Mouse (Mus musculus) forebrain, embryonic 15.5 days (tissue): ENCODE results near the gene Gale. TPM values are rescaled to one million over a fixed set of nuclear protein-coding genes. Genes with fewer than 3 reads are reported as not detected.
"Not testable (repeated sequence)": the region's sequence is repeated elsewhere in the genome, so short reads cannot be mapped to it uniquely, and the experiment has no call there.

Source experiments
- ATAC-seq: fragments of 200-750 bp; cut with Nextera tagmentation; replicated peaks from 2 replicates; pipeline ENCODE4 v1.8.0; 2017; ENCODE audit warnings: mild to moderate bottlenecking, moderate TSS enrichment, moderate library complexity
- H3K27ac ChIP-seq: fragments of 300-500 bp; sonication (generic); replicated peaks from 2 replicates; pipeline ENCODE4 v1.5.1; 2015; ENCODE audit warnings: mild to moderate bottlenecking, inconsistent platforms
- H3K27me3 ChIP-seq: fragments of 300-500 bp; sonication (generic); 2 replicates; pipeline ENCODE4 v1.6.1; 2015; ENCODE audit warnings: inconsistent platforms
- H3K36me3 ChIP-seq: fragments of 300-500 bp; sonication (generic); 2 replicates; pipeline ENCODE4 v1.6.1; 2015; ENCODE audit warnings: mild to moderate bottlenecking, inconsistent platforms
- H3K4me1 ChIP-seq: fragments of 300-500 bp; sonication (generic); 2 replicates; pipeline ENCODE4 v1.6.1; 2015; ENCODE audit warnings: inconsistent platforms
- H3K4me2 ChIP-seq: fragments of 300-500 bp; sonication (generic); replicated peaks from 2 replicates; pipeline ENCODE4 v1.6.1; 2015; ENCODE audit warnings: mild to moderate bottlenecking, inconsistent platforms
- H3K4me3 ChIP-seq: fragments of 300-500 bp; sonication (generic); 2 replicates; pipeline ENCODE4 v1.5.1; 2015; ENCODE audit warnings: mild to moderate bottlenecking, inconsistent platforms
- H3K9ac ChIP-seq: fragments of 300-500 bp; sonication (generic); replicated peaks from 2 replicates; pipeline ENCODE4 v1.6.1; 2015; ENCODE audit warnings: mild to moderate bottlenecking, inconsistent platforms
- H3K9me3 ChIP-seq: fragments of 300-500 bp; sonication (generic); 2 replicates; pipeline ENCODE4 v1.6.1; 2016; ENCODE audit warnings: inconsistent platforms
- WGBS: fragments of 180-500 bp; shearing (Covaris S2); methylation state at CpG from one replicate; pipeline ENCODE4 v1.1.7; 2015; ENCODE audit warnings: mixed read lengths; 5-methylcytosine and 5-hydroxymethylcytosine counted together
- polyA plus RNA-seq: library from polyadenylated mRNA; unstranded; fragments of >200 nt; fragmentation: Nextera tagmentation; extraction: Ambion mirVana; gene quantifications from 2 replicates; pipeline ENCODE4 v1.2.1, GENCODE M21; 2015

Gene Gale
- polyA plus RNA-seq, 1 experiment from 2014 or later: 35.6 TPM

DNA sequence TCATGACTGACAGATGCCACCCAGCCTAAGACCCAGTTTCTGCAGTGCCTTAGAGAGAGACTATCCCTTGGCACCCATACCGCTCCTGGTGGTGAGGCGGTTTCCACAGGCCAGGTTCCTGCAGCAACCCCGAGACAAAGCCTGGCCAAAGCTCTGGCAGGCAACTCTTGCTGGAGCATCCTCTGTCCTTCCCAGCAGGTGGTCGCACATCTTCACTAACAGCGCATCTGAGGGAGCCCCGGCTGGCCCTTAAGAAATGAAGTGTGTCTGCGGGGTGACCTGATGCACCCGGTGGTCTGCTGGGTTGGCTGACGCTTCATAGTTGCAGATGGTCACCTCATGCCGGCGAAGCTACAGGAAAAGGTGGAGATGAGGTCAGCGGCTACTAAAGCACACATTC, 12.6 kb downstream of the Gale start:
- no peak for ATAC-seq
- Histone ChIP-seq H3K9me3 (no peaks in the 10 kb centered on the region), H3K36me3 (peaks cover 34% of the 10 kb centered on the region), H3K4me3 (no peak overlapping the region), H3K4me2 (no peak overlapping the region), H3K9ac (no peak overlapping the region), H3K27ac (no peak overlapping the region), H3K4me1 (peaks cover 14% of the 10 kb centered on the region), H3K27me3 (no peaks in the 10 kb centered on the region)
- 95% methylated on average over 12 of the region's 12 CpGs for WGBS

GRCm38 (mm10) chr4:135980223-135980622, 16.7 kb downstream of the Gale start:
- not testable (repeated sequence) for H3K27me3 ChIP-seq, ATAC-seq, H3K4me3 ChIP-seq, H3K9ac ChIP-seq, H3K9me3 ChIP-seq, H3K4me1 ChIP-seq, H3K4me2 ChIP-seq, H3K27ac ChIP-seq
- peaks cover 33% of the 10 kb centered on the region for H3K36me3 ChIP-seq
- 95% methylated on average over 5 of the region's 5 CpGs for WGBS

GRCm38 (mm10) chr4:135981524-135982063, 18.1 kb downstream of the Gale start:
- H3K9ac ChIP-seq: no peak overlapping the region
- no peak overlapping the region for H3K4me3 ChIP-seq
- no peaks in the 10 kb centered on the region for H3K9me3 ChIP-seq
- H3K4me2 ChIP-seq: no peak overlapping the region
- WGBS: 53% methylated on average over 7 of the region's 7 CpGs
- peaks cover 15% of the 10 kb centered on the region for H3K4me1 ChIP-seq
- H3K27ac ChIP-seq: peak overlapping the region; percentile 38
- no peak for ATAC-seq
- peaks cover 24% of the 10 kb centered on the region for H3K36me3 ChIP-seq
- H3K27me3 ChIP-seq: no peaks in the 10 kb centered on the region

GRCm38 (mm10) chr4:135984556-135984955, 21.0 kb downstream of the Gale start:
- H3K9me3 ChIP-seq: no peaks in the 10 kb centered on the region
- peaks cover 14% of the 10 kb centered on the region; the same call in 1 of the 2 replicates for H3K36me3 ChIP-seq
- 91% methylated on average over 5 of the region's 5 CpGs for WGBS
- H3K4me3 ChIP-seq: no peak overlapping the region
- H3K4me1 ChIP-seq: peaks cover 21% of the 10 kb centered on the region
- H3K27me3 ChIP-seq: no peaks in the 10 kb centered on the region
- H3K27ac ChIP-seq: no peak overlapping the region
- no peak for ATAC-seq
- no peak overlapping the region for H3K9ac ChIP-seq
- no peak overlapping the region for H3K4me2 ChIP-seq

DNA sequence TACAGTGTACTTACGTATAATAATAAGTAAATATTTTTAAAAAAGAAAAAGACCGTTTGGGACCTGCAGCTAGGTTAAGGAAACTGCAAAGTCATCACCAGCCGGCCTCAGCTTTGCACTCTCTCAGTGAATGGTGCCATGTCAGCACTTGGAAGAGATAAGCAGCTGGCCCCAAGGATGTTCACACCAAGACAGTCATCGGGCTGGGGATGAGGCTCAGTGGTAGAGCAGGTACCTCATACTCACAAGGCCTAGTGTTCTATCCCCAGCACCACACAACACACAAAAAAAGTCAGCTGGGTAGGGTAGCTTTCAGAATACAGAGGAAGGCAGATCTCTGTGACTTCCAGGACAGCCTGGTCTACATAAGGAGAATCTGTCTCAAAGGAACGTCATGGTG, 21.7 kb downstream of the Gale start:
- H3K9me3 ChIP-seq: no peaks in the 10 kb centered on the region
- H3K4me3 ChIP-seq: no peak overlapping the region
- H3K9ac ChIP-seq: no peak overlapping the region
- ATAC-seq: no peak
- H3K4me2 ChIP-seq: no peak overlapping the region
- 90% methylated on average over 5 of the region's 5 CpGs for WGBS
- no peaks in the 10 kb centered on the region for H3K27me3 ChIP-seq
- peaks cover 21% of the 10 kb centered on the region for H3K4me1 ChIP-seq
- peaks cover 14% of the 10 kb centered on the region; the same call in 1 of the 2 replicates for H3K36me3 ChIP-seq
- H3K27ac ChIP-seq: no peak overlapping the region

DNA sequence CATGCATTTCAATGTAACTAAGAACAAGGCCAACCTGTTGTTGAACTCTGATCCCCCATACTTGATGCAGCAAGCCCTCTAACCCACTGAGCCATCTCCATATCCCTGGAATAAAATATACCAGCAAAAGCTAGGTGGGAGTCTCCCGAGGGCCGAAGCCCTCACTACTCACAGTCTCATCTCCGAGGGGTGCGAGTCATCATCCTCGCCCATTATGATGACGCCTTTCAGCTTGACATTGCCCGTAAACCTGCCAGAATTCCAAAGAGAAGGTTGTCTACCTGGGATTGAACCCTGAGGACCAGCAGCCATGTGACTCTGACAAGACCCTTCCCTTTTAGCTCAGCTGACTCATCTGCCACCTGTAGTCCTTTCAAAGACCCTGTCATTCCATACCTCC, 22.2 kb downstream of the Gale start:
- peak overlapping the region; percentile 85 for H3K4me3 ChIP-seq
- no peak overlapping the region for H3K9ac ChIP-seq
- no peaks in the 10 kb centered on the region for H3K9me3 ChIP-seq
- H3K27me3 ChIP-seq: no peaks in the 10 kb centered on the region
- H3K4me1 ChIP-seq: peaks cover 21% of the 10 kb centered on the region
- H3K4me2 ChIP-seq: peak overlapping the region; percentile 93
- WGBS: 92% methylated on average over 7 of the region's 7 CpGs
- ATAC-seq: no peak
- H3K36me3 ChIP-seq: peaks cover 14% of the 10 kb centered on the region; the same call in 1 of the 2 replicates
- H3K27ac ChIP-seq: no peak overlapping the region

DNA sequence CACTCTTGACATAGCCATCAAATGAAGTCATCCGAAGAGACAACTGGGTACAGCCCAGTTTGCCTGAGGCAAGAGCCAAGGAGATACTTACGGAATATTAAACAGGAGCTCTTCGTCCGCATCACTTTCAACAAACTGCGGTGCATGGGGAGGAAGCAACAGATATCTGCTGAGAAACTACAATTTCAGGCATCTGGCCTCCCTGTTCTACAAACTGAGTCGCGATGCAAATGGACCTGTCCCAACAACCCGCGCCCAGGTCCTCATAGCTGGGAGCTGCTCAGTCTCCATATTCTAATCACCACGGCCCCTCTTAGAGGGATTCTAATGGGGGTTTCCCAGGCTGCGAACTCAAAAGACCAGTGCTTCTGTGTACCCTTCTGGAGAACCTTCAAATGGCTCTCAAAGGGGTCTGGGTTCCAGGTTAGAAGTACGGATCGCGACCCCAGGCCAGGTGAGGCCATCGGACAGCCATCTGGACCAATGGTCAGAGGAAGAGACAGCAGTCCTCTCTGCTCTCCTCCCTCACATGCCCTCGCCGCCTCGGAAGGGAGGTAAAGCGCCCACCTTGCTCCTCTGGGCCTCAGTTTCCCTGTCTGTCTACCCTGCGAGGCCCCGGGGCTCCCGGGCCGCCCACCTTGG, 22.9 kb downstream of the Gale start:
- Histone ChIP-seq H3K4me2 (peak overlapping the region; percentile 93), H3K9me3 (no peaks in the 10 kb centered on the region), H3K4me1 (peaks cover 21% of the 10 kb centered on the region), H3K9ac (peak overlapping the region; percentile 91), H3K36me3 (peaks cover 9% of the 10 kb centered on the region; the same call in 1 of the 2 replicates), H3K27me3 (no peaks in the 10 kb centered on the region), H3K4me3 (peak overlapping the region; percentile 85), H3K27ac (peak overlapping the region; percentile 91)
- no peak for ATAC-seq
- WGBS: 5% methylated on average over 23 of the region's 23 CpGs

GRCm38 (mm10) chr4:135986943-135987710, 23.6 kb downstream of the Gale start, which contains the start of gene Pithd1:
Pithd1 (minus strand) TSS chr4:135987264.
- peak within 1 kb of the TSS; percentile 91 for H3K27ac ChIP-seq
- peak within 1 kb of the TSS; percentile 91 for H3K9ac ChIP-seq
- peak within 1 kb of the TSS; percentile 85 for H3K4me3 ChIP-seq
- WGBS: under 1% methylated on average over 79 of the region's 81 CpGs
- peaks cover 21% of the 10 kb centered on the region for H3K4me1 ChIP-seq
- H3K36me3 ChIP-seq: peaks cover 9% of the 10 kb centered on the region; the same call in 1 of the 2 replicates
- H3K27me3 ChIP-seq: no peaks in the 10 kb centered on the region
- peak within 1 kb of the TSS; percentile 93 for H3K4me2 ChIP-seq
- peak; percentile 93 for ATAC-seq
- no peaks in the 10 kb centered on the region for H3K9me3 ChIP-seq

GRCm38 (mm10) chr4:135987714-135988113, 24.2 kb downstream of the Gale start:
- 71% methylated on average over 9 of the region's 9 CpGs for WGBS
- H3K9ac ChIP-seq: peak overlapping the region; percentile 91

GRCm38 (mm10) chr4:135993941-135994340, 30.4 kb downstream of the Gale start:
- Histone ChIP-seq H3K9ac (no peak overlapping the region), H3K4me1 (no peaks in the 10 kb centered on the region), H3K4me2 (no peak overlapping the region), H3K27ac (no peak overlapping the region), H3K4me3 (no peak overlapping the region), H3K9me3 (no peaks in the 10 kb centered on the region), H3K36me3 (no peaks in the 10 kb centered on the region), H3K27me3 (no peaks in the 10 kb centered on the region)
- WGBS: 95% methylated on average over 6 of the region's 6 CpGs
- ATAC-seq: no peak

More at GRCm38 (mm10) chr4:135987714-135988113, 24.2 kb downstream of the Gale start:
- Histone ChIP-seq H3K4me2 (peak overlapping the region; percentile 93), H3K4me3 (peak overlapping the region; percentile 85), H3K27me3 (no peaks in the 10 kb centered on the region), H3K4me1 (peaks cover 21% of the 10 kb centered on the region), H3K27ac (peak overlapping the region; percentile 91), H3K9me3 (no peaks in the 10 kb centered on the region), H3K36me3 (peaks cover 9% of the 10 kb centered on the region; the same call in 1 of the 2 replicates)
- peak; percentile 11; the same call in 1 of the 2 replicates for ATAC-seq

GRCm38 (mm10) chr4:135995118-135995517, 31.6 kb downstream of the Gale start:
- H3K27ac ChIP-seq: no peak overlapping the region
- H3K4me1 ChIP-seq: no peaks in the 10 kb centered on the region
- H3K9me3 ChIP-seq: no peaks in the 10 kb centered on the region
- no peaks in the 10 kb centered on the region for H3K27me3 ChIP-seq
- H3K4me3 ChIP-seq: no peak overlapping the region
- 86% methylated on average over 4 of the region's 4 CpGs for WGBS
- H3K9ac ChIP-seq: no peak overlapping the region
- ATAC-seq: no peak
- H3K4me2 ChIP-seq: no peak overlapping the region
- no peaks in the 10 kb centered on the region for H3K36me3 ChIP-seq

DNA sequence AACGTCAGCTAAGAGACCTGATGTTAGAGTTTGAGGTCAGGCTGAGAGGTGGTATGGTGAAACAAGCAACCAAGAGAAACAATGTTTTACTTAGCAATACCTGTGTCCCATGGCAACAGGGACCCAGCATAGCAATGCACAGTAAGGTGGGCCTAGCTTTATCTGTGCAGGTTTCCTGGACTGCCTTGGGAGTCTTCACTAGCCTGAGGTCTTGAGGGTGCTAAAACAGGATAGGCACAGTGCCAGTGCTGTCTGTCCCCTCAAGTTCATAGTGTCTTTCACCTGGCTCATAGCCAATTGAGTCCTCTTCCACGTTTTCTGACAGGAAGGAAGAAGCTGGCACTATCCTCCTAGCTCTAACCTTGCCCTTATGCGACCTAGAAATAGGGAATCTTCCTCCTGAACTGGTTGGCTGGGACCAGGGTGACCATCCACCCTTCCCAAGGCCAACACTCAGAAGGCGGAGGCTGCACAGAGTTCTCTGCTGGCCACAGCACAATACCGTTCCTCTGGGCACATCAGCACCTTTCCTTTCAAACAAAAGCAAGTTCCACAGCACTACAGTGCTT, 40.7 kb downstream of the Gale start:
- Histone ChIP-seq H3K9me3 (no peaks in the 10 kb centered on the region), H3K9ac (no peak overlapping the region), H3K4me1 (no peaks in the 10 kb centered on the region), H3K4me2 (no peak overlapping the region), H3K36me3 (peaks cover 68% of the 10 kb centered on the region), H3K4me3 (no peak overlapping the region), H3K27ac (no peak overlapping the region), H3K27me3 (no peaks in the 10 kb centered on the region)
- 83% methylated on average over 5 of the region's 5 CpGs for WGBS
- no peak for ATAC-seq
